Mouse (Mus musculus) brain, embryonic 18.5 days (tissue): ENCODE data around the gene Gpr176.
A peak's percentile ranks its signal among the peaks of the same experiment; 100 is the strongest.

Experiments used
- DNase-seq: peaks from one replicate; pipeline ENCODE4 v3.0.0-alpha.2; 2012; ENCODE audit warnings: low read depth, low spot score

Gene Gpr176

GRCm38 (mm10) chr2:118373572-118374279, 507 bp upstream of the Gpr176 start:
- peak; percentile 60 for DNase-seq

- DNase-seq, result no peak
Observed at GRCm38 (mm10) chr2:118372561-118372900, 688 bp downstream of the Gpr176 start.

- no peak for DNase-seq
Observed at GRCm38 (mm10) chr2:118371841-118372240, 1.4 kb downstream of the Gpr176 start.

DNA sequence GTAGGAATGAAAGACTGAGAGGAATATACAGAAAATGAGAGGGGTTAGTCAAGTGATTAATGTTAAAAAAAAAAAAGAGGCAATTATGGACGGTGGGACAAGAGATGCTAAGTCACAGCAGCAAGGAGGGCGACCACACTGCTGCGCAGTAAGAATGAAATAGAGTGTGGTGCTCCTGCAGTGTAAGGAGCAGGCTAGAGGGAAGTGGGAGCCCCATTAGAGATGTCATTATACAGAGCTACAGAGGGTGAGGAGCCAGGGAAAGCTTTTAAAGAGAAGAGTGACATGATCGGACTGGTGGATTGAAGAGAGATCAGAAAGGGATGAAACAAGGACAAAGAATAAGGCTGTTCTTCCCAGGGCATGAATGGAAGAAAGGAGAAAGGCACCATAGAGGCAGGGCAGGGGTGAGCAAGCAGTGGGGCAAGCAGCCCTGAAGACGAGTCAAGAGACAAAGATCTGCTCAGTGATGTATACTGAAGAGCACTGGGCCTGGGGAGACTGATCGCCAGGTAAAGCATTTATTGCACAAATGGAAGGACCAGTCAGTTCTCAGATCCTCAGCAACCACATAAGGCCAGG, 18.0 kb downstream of the Gpr176 start:
- no peak for DNase-seq

- no peak for DNase-seq
Observed at GRCm38 (mm10) chr2:118353916-118354403, 19.3 kb downstream of the Gpr176 start.

DNA sequence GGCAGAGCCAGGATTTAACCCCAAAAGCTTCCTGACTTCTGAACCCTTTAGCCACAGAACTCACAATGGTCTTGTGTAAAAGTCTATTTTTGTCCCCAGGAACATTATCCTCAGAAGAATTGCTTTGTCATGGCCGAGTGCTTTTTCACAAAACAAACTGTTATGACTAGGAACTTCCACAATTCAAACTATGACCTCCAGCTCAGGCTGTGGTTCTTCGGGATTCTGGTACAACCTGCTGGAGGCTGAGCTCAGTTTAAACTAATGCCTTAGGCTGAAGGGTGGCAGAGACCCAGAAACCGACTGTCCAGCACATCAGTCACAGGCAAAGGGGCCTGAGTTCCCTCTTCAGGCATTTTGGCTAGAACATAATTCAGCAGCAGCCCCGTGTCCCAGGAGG, 19.7 kb downstream of the Gpr176 start:
- no peak for DNase-seq

- no peak for DNase-seq
Observed at GRCm38 (mm10) chr2:118345535-118345934, 27.7 kb downstream of the Gpr176 start.

- DNase-seq, result no peak
Observed at GRCm38 (mm10) chr2:118343897-118344296, 29.3 kb downstream of the Gpr176 start.

DNA sequence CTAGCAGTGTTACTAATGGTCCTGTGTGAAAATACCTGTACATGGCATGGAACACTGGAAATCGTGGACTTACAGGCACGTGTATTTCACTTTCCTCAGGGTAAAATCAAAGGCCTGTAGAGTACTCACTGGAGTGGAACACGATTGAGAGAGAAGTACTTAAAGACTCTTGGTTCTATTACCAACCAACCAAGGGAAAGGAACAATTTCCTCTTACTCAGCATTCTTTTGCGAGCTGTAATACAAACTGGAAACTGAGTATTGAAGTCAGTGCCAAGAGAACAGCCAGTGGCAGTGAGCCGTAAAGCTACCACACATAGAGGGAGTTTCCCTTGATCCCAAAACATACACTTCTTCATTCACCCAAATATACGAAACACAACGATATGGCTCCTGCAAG, 31.9 kb downstream of the Gpr176 start:
- DNase-seq, result no peak

DNA sequence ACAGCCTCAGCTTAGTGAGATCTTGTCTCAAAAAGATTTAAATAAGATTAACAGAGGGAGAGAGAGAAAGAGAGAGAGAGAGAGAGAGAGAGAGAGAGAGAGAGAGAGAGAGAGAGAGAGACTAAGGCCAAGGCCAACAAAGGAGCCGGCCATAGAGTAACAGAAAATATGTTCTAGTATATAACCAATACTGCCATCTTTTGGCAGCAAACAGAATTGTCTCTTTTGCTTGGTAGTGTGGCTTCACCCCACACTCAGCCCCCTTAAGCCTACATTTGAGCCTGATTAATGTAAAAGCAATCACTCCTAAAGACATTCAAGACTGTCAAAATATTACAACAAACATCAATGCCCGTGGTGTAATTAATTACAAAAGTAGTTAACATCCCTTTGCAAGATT, 37.1 kb downstream of the Gpr176 start:
- no peak for DNase-seq

- DNase-seq, result no peak
Observed at GRCm38 (mm10) chr2:118322663-118323062, 50.6 kb downstream of the Gpr176 start.

DNA sequence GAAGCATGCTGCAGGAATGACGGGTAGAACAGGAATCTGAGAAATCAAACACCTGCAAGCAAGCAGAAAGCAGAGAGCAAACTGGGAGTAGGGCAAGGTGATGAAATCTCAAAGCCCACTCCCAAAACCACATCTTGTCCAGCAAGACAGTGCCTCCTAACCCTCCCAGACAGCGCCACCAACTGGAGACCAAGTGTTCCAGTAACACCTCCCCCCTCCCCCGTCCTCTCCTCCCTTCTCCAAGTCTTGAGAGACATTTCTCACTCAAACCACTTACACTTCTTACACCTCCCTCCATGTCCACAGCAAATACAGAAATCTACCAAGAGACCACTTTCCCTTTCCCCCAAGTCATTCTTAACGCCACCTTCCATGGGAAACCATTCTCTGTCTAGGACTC, 51.4 kb downstream of the Gpr176 start:
- DNase-seq, result no peak

DNA sequence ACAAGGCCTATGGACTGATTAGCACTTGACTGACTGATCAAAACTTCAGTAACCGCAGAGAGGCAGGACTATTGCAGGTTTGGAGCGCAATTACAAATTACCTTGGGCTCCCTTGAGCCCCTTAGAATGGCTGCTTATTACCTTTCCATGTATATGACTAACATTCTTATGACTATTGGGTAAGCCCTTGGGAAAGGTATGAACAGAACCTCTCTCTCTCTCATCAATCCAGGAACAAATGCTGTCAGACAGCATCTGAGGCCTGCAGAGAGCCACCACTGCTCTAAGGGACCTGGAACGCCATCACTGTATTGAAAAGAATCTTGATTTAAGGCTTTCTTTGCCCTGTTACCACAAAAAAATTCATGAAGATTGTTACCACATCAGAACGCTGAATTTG, 52.1 kb downstream of the Gpr176 start:
- DNase-seq, result no peak

GRCm38 (mm10) chr2:118320519-118320918, 52.7 kb downstream of the Gpr176 start:
- no peak for DNase-seq

DNA sequence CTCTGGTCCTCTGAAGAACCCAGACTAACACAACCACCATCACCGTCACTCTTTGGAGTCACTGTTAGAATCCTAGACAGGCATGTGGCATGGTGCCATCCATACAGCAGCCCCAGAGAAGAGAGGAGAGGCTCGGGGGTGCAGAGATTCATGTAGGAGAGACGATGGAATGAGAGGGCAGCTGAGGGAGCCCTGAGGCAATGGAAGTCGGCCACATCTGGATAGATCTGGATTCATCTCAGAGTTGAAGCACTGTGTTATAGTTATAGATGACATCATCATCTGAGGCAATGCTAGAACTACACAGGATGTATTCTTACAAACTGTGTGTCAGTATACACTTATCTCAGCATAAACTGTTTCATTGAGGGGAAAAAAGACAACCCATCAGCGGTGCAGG, 54.0 kb downstream of the Gpr176 start:
- DNase-seq, result no peak

- DNase-seq, result no peak
Observed at GRCm38 (mm10) chr2:118316939-118317338, 56.3 kb downstream of the Gpr176 start.

DNA sequence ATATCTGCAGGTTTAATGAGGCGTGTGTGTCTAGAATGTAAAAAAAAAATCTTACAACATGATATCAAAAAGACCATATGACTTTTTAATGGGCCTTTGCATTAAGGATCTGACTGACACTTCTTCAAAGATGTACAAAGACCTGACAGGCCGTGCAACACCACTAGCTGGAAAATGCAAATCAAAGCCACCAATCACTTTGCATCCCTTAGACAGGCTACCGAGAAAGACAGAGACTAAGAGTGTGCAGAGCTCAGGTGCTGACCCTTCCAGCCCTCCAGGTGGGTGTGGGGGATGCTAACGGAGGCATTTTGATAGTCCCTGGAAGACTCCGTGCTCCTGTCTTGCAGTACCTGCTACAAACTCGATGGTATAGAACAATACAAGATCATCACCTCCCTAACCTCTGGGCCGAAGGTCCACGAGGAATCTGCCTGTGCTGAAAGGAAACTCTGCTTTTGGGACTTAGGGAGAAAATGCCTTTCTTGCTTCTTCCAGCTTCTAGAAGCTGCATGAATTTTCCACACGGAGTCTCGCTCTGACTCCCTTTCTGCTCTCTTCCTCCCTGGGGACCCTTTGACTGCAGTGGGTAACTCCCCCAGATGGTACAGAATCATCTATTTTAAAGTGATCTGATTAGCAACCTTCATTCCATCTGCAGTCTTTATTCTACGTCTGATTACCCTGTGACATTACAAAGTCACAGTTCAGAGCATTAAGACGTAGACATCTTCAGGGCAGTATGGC, 57.4 kb downstream of the Gpr176 start:
- DNase-seq, result no peak

DNA sequence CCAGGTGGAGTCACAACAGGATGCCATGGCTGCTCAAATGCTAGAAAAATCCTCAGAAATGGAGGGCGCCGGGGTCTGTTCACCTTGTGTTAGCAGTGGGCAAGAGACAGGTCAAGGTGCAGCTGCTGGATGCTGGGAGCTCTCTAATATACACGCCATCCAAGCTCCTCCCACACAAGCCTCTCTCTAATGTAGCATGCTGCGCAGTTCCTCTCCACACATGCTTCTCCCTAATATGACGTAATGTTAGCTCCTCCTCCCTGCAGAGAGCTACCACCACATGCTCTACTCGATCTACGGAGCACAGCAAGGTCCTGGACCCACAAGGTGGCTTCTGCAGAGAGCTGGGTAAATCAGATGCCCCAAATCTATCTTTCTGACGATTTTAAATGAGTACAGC, 65.7 kb downstream of the Gpr176 start:
- no peak for DNase-seq

- no peak for DNase-seq
Observed at GRCm38 (mm10) chr2:118306966-118307365, 66.3 kb downstream of the Gpr176 start.

DNA sequence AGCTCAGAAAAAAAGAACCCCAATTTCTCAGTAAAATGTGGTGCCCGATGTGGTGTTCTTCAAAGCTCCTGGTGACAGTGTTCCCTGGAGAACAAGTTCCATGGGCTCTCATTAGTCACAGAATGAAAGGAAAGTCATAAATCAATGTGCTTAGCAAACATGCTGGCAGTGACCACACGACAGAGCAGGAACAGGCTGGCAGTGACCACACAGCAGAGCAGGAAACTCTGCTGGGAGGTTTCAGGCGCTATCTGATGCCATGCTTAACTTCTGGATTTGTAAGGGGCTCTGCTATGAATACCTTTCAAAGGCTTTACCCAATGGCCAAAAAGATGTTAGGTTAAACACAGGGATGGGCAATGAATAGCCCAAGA, 66.7 kb downstream of the Gpr176 start:
- DNase-seq, result no peak

DNA sequence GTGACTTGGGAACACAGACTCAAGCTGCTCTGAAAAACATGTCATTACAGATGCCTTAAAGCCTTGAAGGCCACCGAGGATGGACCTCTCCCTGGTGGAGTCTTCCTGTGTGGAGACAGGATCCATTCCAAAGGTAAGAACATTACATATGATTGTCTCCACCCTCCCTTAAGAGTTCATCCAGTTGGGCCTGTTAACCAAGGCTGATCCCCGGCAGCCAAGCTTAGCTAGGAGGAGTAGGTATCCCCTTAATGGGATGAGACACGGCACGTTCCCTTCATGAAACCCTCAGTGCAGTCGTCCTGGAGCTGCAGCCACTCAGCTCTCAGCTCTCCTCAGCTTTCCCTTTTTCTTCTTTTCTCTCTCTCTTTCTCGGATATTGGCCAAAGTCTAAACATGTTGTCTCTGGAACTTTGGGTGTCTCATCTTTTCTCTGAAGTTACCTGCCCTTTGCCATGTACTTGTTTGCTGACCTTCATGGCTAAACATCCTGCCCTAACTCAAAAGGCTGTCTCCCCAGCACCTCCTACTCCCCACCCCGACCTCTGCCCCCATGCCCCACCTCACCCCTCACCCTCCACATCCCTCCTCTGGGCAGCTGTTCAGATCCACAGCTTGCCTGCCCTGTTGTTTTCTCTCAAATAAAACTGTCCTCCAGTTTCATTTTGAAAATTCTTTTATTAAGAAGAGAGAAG, 67.2 kb downstream of the Gpr176 start:
- no peak for DNase-seq

DNA sequence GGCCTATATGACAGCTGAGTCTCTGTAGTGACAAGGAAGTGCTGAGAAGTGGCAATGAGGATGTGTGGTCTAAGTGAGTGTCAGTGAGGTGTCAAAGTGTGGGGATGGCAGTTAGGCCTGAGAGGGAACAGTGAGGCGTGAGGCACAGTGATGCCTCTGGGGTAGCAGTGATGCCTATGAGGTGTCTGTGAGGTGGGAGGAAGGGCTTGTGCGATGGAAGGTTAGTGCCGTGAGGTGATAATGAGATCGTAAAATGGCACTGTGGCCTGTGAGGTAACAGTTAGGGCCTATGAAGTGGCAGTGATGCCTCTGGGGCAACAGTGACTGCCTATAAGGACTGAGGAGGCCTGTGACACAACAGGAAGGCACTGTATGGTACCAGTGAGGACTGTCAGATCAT, 69.8 kb downstream of the Gpr176 start:
- no peak for DNase-seq
